Mouse (Mus musculus) embryonic facial prominence, embryonic 11.5 days (tissue): ENCODE measurements around the gene Hmgb1. TPM values are rescaled to one million over a fixed set of nuclear protein-coding genes. Genes with fewer than 3 reads are reported as not detected.

Source experiments
- ATAC-seq: fragments of 200-750 bp; cut with Nextera tagmentation; replicated peaks from 2 replicates; pipeline ENCODE4 v1.8.0; 2017; ENCODE audit warnings: low read depth; ENCODE audit not compliant: insufficient number of reproducible peaks, low FRiP score, low TSS enrichment
- DNase-seq: peaks from one replicate; pipeline ENCODE4 v3.0.0-alpha.2; 2015; ENCODE audit warnings: low spot score
- H3K27ac ChIP-seq: fragments of 300-500 bp; sonication (generic); replicated peaks from 2 replicates; pipeline ENCODE4 v1.5.1; 2014; ENCODE audit warnings: mild to moderate bottlenecking, low read depth, low read length, control low read depth
- H3K27me3 ChIP-seq: fragments of 300-500 bp; sonication (generic); 2 replicates; pipeline ENCODE4 v1.6.1; 2014; ENCODE audit warnings: mild to moderate bottlenecking, low read length, moderate library complexity, mixed read lengths; ENCODE audit not compliant: control insufficient read depth, insufficient read depth
- H3K36me3 ChIP-seq: fragments of 300-500 bp; sonication (generic); replicated peaks from 2 replicates; pipeline ENCODE4 v1.6.1; 2014; ENCODE audit warnings: low read depth, mild to moderate bottlenecking, low read length, moderate library complexity, mixed read lengths; ENCODE audit not compliant: control insufficient read depth, insufficient read depth
- H3K4me1 ChIP-seq: fragments of 300-500 bp; sonication (generic); 2 replicates; pipeline ENCODE4 v1.6.1; 2014; ENCODE audit warnings: low read length, mixed read lengths; ENCODE audit not compliant: control insufficient read depth, insufficient read depth
- H3K4me2 ChIP-seq: fragments of 300-500 bp; sonication (generic); 2 replicates; pipeline ENCODE4 v1.6.1; 2014; ENCODE audit warnings: low read depth, mild to moderate bottlenecking, control low read depth, low read length, moderate library complexity
- H3K4me3 ChIP-seq: fragments of 300-500 bp; sonication (generic); 2 replicates; pipeline ENCODE4 v1.5.1; 2014; ENCODE audit warnings: low read depth, low read length, control low read depth
- H3K9ac ChIP-seq: fragments of 300-500 bp; sonication (generic); replicated peaks from 2 replicates; pipeline ENCODE4 v1.6.1; 2014; ENCODE audit warnings: mild to moderate bottlenecking, control low read depth, low read length
- H3K9me3 ChIP-seq: fragments of 300-500 bp; sonication (generic); replicated peaks from 2 replicates; pipeline ENCODE4 v1.6.1; 2016; ENCODE audit warnings: mild to moderate bottlenecking, low read length, inconsistent platforms, mixed read lengths; ENCODE audit not compliant: control insufficient read depth
- WGBS: fragments of 180-500 bp; shearing (Covaris S2); extraction: QIAGEN DNeasy Blood & Tissue Kit; methylation state at CpG from one replicate; pipeline ENCODE4 v1.1.7; 2014; 5-methylcytosine and 5-hydroxymethylcytosine counted together
- polyA plus RNA-seq: library from polyadenylated mRNA; unstranded; fragments of >200 nt; fragmentation: Nextera tagmentation; extraction: Ambion mirVana; gene quantifications from 2 replicates; pipeline ENCODE4 v1.2.1, GENCODE M21; 2014

The Hmgb1 gene
- polyA plus RNA-seq, 1 experiment from 2014 or later = 2,281 TPM

DNA sequence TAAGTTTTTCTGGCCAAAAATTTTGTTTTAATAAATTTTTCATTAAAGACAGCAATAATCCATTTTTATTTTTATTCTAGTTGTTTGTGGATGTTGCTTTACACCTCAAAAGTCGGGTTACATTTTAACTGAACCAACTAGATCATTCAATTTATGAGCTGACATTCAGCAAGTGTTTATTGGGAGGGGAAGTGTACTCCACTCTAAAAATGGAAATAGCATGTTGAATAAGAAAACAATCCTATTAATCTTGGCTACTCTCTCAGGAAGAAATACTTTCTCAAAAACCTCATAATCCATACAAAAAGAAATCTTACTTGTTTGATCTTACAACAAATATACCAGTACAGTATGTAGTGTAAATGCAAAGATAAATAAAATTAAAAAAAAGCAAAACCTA lies 1.2 kb downstream of the Hmgb1 start:
- ATAC-seq (no peak), DNase-seq (no peak)
- H3K27ac ChIP-seq = no peak overlapping the region
- peak overlapping the region; percentile 56; the same call in 1 of the 2 replicates for H3K4me2 ChIP-seq
- H3K27me3 ChIP-seq = no peaks in the 10 kb centered on the region
- peak overlapping the region; percentile 79 for H3K4me3 ChIP-seq
- H3K9ac ChIP-seq = no peak overlapping the region; the same call in 1 of the 2 replicates
- no peaks in the 10 kb centered on the region for H3K9me3 ChIP-seq
- 70% methylated on average over 1 of the region's 1 CpGs for WGBS
- H3K4me1 ChIP-seq = no peaks in the 10 kb centered on the region
- no peaks in the 10 kb centered on the region for H3K36me3 ChIP-seq

DNA sequence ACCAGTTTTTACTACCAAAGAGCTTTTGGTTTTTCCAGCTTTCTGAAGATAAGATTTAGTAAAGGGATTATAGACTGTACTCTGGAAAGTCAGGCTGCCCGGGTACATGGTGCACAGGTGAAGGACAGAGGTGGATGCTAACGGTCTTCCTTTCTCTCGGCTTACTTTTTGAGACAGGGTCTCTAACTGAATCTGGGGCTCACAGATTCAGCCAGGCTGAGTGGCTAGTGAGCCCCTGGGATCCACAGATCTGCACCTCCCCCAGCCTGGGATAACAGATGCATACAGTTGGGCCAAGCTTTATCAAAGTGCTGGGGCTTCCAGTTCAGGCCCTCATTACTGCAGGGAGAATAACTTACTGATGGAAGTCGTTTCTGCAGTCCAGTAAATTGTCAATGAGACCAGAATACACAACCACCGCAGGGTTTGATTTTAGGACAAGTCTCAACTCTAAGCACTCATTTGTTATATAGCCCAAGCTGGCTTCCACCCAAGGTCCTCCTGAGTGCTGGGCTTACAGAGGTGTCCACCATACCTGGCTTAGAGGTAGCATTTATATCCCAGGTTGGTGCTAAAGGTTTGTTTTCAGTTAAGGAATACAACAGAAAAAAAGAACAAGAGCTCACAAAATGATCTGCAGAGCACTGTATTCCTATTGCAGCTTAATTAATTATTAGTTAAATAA lies 2.0 kb downstream of the Hmgb1 start:
- H3K36me3 ChIP-seq = no peaks in the 10 kb centered on the region
- H3K4me1 ChIP-seq = no peaks in the 10 kb centered on the region
- no peak overlapping the region for H3K4me3 ChIP-seq
- no peak for DNase-seq
- H3K4me2 ChIP-seq = no peak overlapping the region
- H3K9me3 ChIP-seq = no peaks in the 10 kb centered on the region
- H3K27me3 ChIP-seq = no peaks in the 10 kb centered on the region
- 82% methylated on average over 5 of the region's 5 CpGs for WGBS
- H3K9ac ChIP-seq = no peak overlapping the region
- H3K27ac ChIP-seq = no peak overlapping the region
- ATAC-seq = no peak

DNA sequence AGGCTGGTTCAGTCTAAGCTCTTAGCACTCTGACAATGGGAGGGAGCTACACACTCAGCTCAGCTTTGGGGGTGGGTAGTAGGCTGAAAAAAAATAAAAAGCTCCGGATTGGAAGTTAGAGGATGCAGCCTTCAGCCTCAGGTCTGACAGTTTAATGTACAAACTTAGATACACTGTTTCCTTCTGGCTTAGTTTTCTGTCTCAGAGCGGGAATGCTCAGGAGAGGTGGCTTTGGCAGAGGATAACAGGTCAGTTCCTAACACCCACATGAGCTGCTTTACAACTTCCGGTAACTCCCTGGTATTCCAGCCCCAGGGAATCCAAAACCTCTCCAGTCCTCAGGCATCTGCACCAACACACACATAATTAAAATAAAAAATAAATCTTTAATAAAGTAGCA lies 4.5 kb downstream of the Hmgb1 start:
- 84% methylated on average over 3 of the region's 3 CpGs for WGBS
- no peak for ATAC-seq
- no peaks in the 10 kb centered on the region for H3K27me3 ChIP-seq

DNA sequence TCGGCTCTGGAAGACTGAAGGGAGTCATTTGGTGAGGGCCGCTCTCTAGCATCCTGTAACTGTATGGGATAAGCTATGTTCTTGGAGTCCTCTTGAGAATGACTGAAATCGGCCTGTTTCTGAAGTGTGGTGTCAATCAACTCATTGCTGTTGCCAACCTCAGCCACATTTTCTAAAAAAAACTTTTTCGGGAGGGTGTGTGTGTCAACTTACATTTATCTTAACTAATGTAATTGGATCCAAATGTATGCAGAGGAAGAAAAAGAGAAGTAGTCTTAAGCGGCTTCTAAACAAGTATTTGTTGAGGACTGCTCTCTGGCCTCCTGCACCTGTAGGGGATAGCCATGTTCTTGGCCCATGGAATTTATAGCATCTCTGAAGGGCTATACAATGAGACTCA lies 6.2 kb downstream of the Hmgb1 start:
- Histone ChIP-seq H3K36me3 (no peaks in the 10 kb centered on the region), H3K9ac (no peak overlapping the region), H3K9me3 (no peaks in the 10 kb centered on the region), H3K27me3 (no peaks in the 10 kb centered on the region), H3K4me1 (no peaks in the 10 kb centered on the region), H3K4me3 (no peak overlapping the region), H3K27ac (no peak overlapping the region), H3K4me2 (no peak overlapping the region)
- no peak for DNase-seq
- 60% methylated on average over 5 of the region's 5 CpGs for WGBS
- no peak for ATAC-seq

More for the DNA sequence above, 4.5 kb downstream of the Hmgb1 start:
- H3K4me3 ChIP-seq = no peak overlapping the region
- DNase-seq = no peak
- H3K36me3 ChIP-seq = no peaks in the 10 kb centered on the region
- no peak overlapping the region for H3K27ac ChIP-seq
- H3K9me3 ChIP-seq = no peaks in the 10 kb centered on the region
- no peak overlapping the region for H3K4me2 ChIP-seq
- no peak overlapping the region for H3K9ac ChIP-seq
- H3K4me1 ChIP-seq = no peaks in the 10 kb centered on the region

DNA sequence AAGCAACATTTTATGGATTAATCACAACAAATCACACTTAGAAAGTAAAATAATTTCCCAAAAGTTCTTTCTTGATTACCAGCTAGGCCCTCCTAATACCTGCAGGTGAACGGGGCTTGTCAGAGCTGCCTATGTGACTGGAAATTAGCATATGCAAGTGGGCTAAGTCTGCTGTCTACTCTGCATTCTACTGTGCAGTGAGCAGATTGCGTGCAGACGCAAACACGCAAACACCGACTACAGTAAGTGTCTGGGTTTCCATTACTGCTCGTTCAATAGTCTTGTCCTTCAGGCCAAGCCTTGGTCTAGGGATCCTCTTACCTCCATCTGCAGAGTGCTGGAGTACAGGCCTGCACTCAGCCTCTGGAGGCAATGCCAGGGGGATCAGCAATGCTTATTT lies 8.6 kb downstream of the Hmgb1 start:
- Histone ChIP-seq H3K9me3 (no peaks in the 10 kb centered on the region), H3K36me3 (no peaks in the 10 kb centered on the region), H3K27me3 (no peaks in the 10 kb centered on the region), H3K4me3 (no peak overlapping the region), H3K27ac (no peak overlapping the region), H3K4me2 (no peak overlapping the region), H3K4me1 (no peaks in the 10 kb centered on the region), H3K9ac (no peak overlapping the region)
- 88% methylated on average over 6 of the region's 6 CpGs for WGBS
- ATAC-seq (no peak), DNase-seq (no peak)

DNA sequence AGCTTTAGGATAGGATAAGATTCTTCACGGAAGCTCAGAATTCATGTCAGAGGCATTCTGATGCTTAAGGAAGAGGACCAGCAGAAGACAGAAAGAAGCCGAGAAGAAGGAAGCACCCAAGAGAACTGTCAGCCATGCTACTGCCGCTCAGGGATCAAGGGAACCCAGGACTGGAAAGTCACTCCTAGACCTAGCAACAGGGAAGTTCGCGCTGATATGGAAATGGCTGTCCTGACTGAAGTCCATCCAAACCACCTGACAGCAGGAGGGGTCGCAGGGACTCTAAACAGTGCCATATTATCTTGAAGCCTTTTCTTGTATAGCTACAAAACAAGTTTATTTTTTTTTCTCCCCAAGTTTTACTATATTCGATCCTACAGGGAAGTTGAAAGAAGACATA lies 9.8 kb downstream of the Hmgb1 start:
- Histone ChIP-seq H3K4me3 (no peak overlapping the region), H3K4me1 (no peaks in the 10 kb centered on the region), H3K9ac (no peak overlapping the region), H3K4me2 (no peak overlapping the region), H3K27ac (no peak overlapping the region), H3K9me3 (no peaks in the 10 kb centered on the region), H3K27me3 (no peaks in the 10 kb centered on the region), H3K36me3 (no peaks in the 10 kb centered on the region)
- DNase-seq = no peak
- no peak for ATAC-seq
- WGBS = 89% methylated on average over 7 of the region's 7 CpGs

DNA sequence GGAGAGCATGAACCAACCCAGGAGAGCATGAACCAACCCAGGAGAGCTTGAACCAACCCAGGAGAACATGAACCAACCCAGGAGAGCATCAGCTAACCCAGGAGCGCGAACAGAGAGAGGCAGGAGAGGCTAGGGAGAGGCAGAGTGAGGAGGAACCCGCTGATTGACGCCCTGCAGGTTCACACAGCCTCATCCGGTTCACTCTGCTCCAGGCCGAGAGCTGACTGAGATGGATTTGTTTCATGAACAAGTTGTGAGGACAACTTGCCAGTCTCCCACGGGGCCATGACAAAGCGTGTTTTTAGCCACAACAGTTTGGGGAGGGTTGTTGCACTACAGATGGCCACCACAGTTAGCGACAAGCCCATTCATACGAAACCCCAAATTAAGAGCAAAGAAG lies 12.0 kb downstream of the Hmgb1 start:
- no peak overlapping the region for H3K9ac ChIP-seq

DNA sequence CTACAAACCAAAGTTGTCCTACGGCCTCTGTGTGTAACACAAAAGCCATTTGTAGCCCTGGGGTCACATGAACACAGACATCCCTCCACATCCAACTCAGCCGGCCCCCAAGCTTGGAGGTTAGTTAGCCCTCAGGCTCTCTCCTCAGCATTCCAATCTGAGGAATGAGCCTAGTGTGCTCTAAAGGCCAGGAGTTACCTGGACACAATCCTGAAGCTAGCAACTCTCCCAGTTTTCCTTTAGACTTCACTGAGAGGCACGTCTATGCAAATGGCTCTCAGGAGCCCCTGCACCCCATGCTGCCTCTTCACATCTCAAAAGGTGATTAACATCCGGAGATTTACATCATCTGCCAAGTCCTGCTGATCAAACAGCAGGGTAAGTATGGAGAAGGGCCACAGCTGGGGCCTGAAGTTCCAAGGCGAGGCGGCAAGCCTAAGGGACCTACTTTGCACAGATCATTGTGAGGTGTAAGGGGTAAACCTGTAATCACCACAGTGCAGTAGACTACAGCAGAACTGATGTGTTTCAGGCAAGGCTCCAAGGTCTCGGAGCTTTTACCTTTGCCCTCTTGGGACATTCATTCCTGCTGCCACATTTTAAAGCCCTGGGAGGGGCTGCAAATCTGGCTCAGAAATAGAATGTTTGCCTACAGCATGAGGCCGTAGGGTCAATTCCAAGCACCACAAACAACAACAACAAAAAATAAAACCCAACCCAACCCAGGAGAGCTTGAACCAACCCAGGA lies 13.3 kb downstream of the Hmgb1 start:
- Histone ChIP-seq H3K4me3 (no peak overlapping the region), H3K9ac (no peak overlapping the region), H3K27me3 (no peaks in the 10 kb centered on the region), H3K4me1 (no peaks in the 10 kb centered on the region), H3K4me2 (no peak overlapping the region), H3K27ac (no peak overlapping the region), H3K36me3 (no peaks in the 10 kb centered on the region), H3K9me3 (no peaks in the 10 kb centered on the region)
- DNase-seq (no peak), ATAC-seq (no peak)
- 46% methylated on average over 8 of the region's 8 CpGs for WGBS

More for the DNA sequence above, 12.0 kb downstream of the Hmgb1 start:
- Histone ChIP-seq H3K27ac (no peak overlapping the region), H3K36me3 (no peaks in the 10 kb centered on the region), H3K4me1 (no peaks in the 10 kb centered on the region), H3K9me3 (no peaks in the 10 kb centered on the region), H3K4me3 (no peak overlapping the region), H3K27me3 (no peaks in the 10 kb centered on the region), H3K4me2 (no peak overlapping the region)
- DNase-seq (no peak), ATAC-seq (no peak)
- 68% methylated on average over 10 of the region's 10 CpGs for WGBS
